Mouse (Mus musculus): ENCODE measurements around the gene Pdgfd. TPM values are rescaled to one million over a fixed set of nuclear protein-coding genes. Genes with fewer than 3 reads are reported as not detected.

The Pdgfd gene
- total and polyA plus RNA-seq, 3 experiments = not detected

GRCm38 (mm10) chr9:6342854-6343253, 174.5 kb downstream of the Pdgfd start:
- H3K27me3 ChIP-seq (replicated peaks) = no peaks in the 10 kb centered on the region
- H3K9me3 ChIP-seq (replicated peaks; ENCODE audit: low read length) = no peaks in the 10 kb centered on the region
- H3K4me2 ChIP-seq (ENCODE audit: insufficient read depth, low read depth, poor library complexity, severe bottlenecking) = no peak overlapping the region
- in situ Hi-C loops (cut with MboI; ENCODE audit: low pct_ligation_motif_present, low pct_unique_long_range_greater_than_20kb, low sequenced_read_pairs) = no loop called here
- no peaks in the 10 kb centered on the region for H3K4me1 ChIP-seq (ENCODE audit: control insufficient read depth in 1 of 2, insufficient read depth in 2 of 2)
- no peaks in the 10 kb centered on the region for H3K79me2 ChIP-seq (replicated peaks; ENCODE audit: control insufficient read depth, extremely low read depth, insufficient read depth, poor library complexity, severe bottlenecking)
- no peaks in the 10 kb centered on the region for H3K36me3 ChIP-seq (replicated peaks in 1 of 2; ENCODE audit: control insufficient read depth in 1 of 2, insufficient read depth in 1 of 2, low read length in 1 of 2)
- no peak overlapping the region for H3K4me3 ChIP-seq (replicated peaks in 1 of 3; ENCODE audit: low read depth in 2 of 3, low read length in 2 of 3, poor library complexity in 1 of 3)
- dilution Hi-C loops (cut with MboI; ENCODE audit: extremely low pct_ligation_motif_present, extremely low pct_unique_long_range_greater_than_20kb, low sequenced_read_pairs) = no loop called here
- no peak overlapping the region for H3K9ac ChIP-seq (ENCODE audit: insufficient read depth, low read depth)
- DNase-seq (ENCODE audit: extremely low read depth) = no peak
- TF ChIP-seq UBTF (IDR thresholded peaks at IDR 0.05; ENCODE audit: low read depth, low read length) (no peak), MEF2A (IDR thresholded peaks at IDR 0.05; ENCODE audit: borderline replicate concordance, low read depth, low read length) (no peak), TBP (conservative IDR thresholded peaks at IDR 0.05; ENCODE audit: low read depth, low read length) (no peak), MAX (IDR thresholded peaks at IDR 0.05; ENCODE audit: low read length) (no peak), IRF4 (IDR thresholded peaks at IDR 0.05; ENCODE audit: low read depth, low read length) (no peak), GABPA (IDR thresholded peaks at IDR 0.05; ENCODE audit: insufficient replicate concordance, low read depth, low read length) (no peak), USF2 (conservative IDR thresholded peaks at IDR 0.05; ENCODE audit: low read depth, low read length) (no peak), ZMIZ1 (IDR thresholded peaks at IDR 0.05; ENCODE audit: low read depth, low read length) (no peak), NELFE (IDR thresholded peaks at IDR 0.05; ENCODE audit: low read depth, low read length) (no peak), E2F4 (IDR thresholded peaks at IDR 0.05; ENCODE audit: insufficient replicate concordance, low read depth, low read length) (no peak), EP300 (IDR thresholded peaks at IDR 0.05; ENCODE audit: low read length) (no peak), MAZ (IDR thresholded peaks at IDR 0.05; ENCODE audit: low read depth, low read length) (no peak), JUND (conservative IDR thresholded peaks at IDR 0.05; ENCODE audit: low read depth, low read length) (no peak), USF1 (IDR thresholded peaks at IDR 0.05; ENCODE audit: low read depth, low read length) (no peak), NRF1 (IDR thresholded peaks at IDR 0.05; ENCODE audit: low read depth, low read length) (no peak), CHD1 (IDR thresholded peaks at IDR 0.05; ENCODE audit: low read depth, low read length) (no peak)
- no peak overlapping the region for H3K27ac ChIP-seq (ENCODE audit: insufficient read depth, low read depth)

GRCm38 (mm10) chr9:6344514-6344913, 176.1 kb downstream of the Pdgfd start:
- no peak overlapping the region for H3K27ac ChIP-seq (ENCODE audit: insufficient read depth, low read depth)
- H3K9ac ChIP-seq (ENCODE audit: insufficient read depth, low read depth) = no peak overlapping the region
- H3K4me1 ChIP-seq (ENCODE audit: control insufficient read depth in 1 of 2, insufficient read depth in 2 of 2) = no peaks in the 10 kb centered on the region
- no peak overlapping the region for H3K4me3 ChIP-seq (replicated peaks in 1 of 3; ENCODE audit: low read depth in 2 of 3, low read length in 2 of 3, poor library complexity in 1 of 3)
- DNase-seq (ENCODE audit: extremely low read depth) = no peak
- in situ Hi-C loops (cut with MboI; ENCODE audit: low pct_ligation_motif_present, low pct_unique_long_range_greater_than_20kb, low sequenced_read_pairs) = no loop called here
- H3K36me3 ChIP-seq (replicated peaks in 1 of 2; ENCODE audit: control insufficient read depth in 1 of 2, insufficient read depth in 1 of 2, low read length in 1 of 2) = no peaks in the 10 kb centered on the region
- no peaks in the 10 kb centered on the region for H3K27me3 ChIP-seq (replicated peaks)
- TF ChIP-seq HCFC1 (IDR thresholded peaks at IDR 0.05; ENCODE audit: low read depth, low read length) (no peak), POLR2A (IDR thresholded peaks at IDR 0.05; ENCODE audit: low read depth, low read length) (no peak), POLR2AphosphoS2 (IDR thresholded peaks at IDR 0.05; ENCODE audit: low read depth, low read length) (no peak), SIN3A (IDR thresholded peaks at IDR 0.05; ENCODE audit: low read length) (no peak), CTCF (conservative IDR thresholded peaks at IDR 0.05 in 1 of 2, IDR thresholded peaks at IDR 0.05 in 1 of 2; ENCODE audit: low read depth in 2 of 2, low read length in 2 of 2) (no peak), JUN (IDR thresholded peaks at IDR 0.05; ENCODE audit: insufficient read depth, low read depth, low read length) (no peak), E2F4 (IDR thresholded peaks at IDR 0.05; ENCODE audit: insufficient replicate concordance, low read depth, low read length) (no peak), EP300 (IDR thresholded peaks at IDR 0.05; ENCODE audit: low read length) (no peak), RCOR1 (conservative IDR thresholded peaks at IDR 0.05; ENCODE audit: low read depth, low read length) (no peak), NELFE (IDR thresholded peaks at IDR 0.05; ENCODE audit: low read depth, low read length) (no peak), CHD1 (IDR thresholded peaks at IDR 0.05; ENCODE audit: low read depth, low read length) (no peak), USF2 (conservative IDR thresholded peaks at IDR 0.05; ENCODE audit: low read depth, low read length) (no peak), ZNF384 (IDR thresholded peaks at IDR 0.05; ENCODE audit: low read depth, low read length) (no peak), BHLHE40 (IDR thresholded peaks at IDR 0.05; ENCODE audit: low read depth, low read length) (no peak), USF1 (IDR thresholded peaks at IDR 0.05; ENCODE audit: low read depth, low read length) (no peak)
- dilution Hi-C loops (cut with MboI; ENCODE audit: extremely low pct_ligation_motif_present, extremely low pct_unique_long_range_greater_than_20kb, low sequenced_read_pairs) = no loop called here
- H3K79me2 ChIP-seq (replicated peaks; ENCODE audit: control insufficient read depth, extremely low read depth, insufficient read depth, poor library complexity, severe bottlenecking) = no peaks in the 10 kb centered on the region
- H3K9me3 ChIP-seq (replicated peaks; ENCODE audit: low read length) = no peaks in the 10 kb centered on the region
- no peak overlapping the region for H3K4me2 ChIP-seq (ENCODE audit: insufficient read depth, low read depth, poor library complexity, severe bottlenecking)
